Mouse (Mus musculus): ENCODE data around the gene Pld2. TPM values are rescaled to one million over a fixed set of nuclear protein-coding genes. Genes with fewer than 3 reads are reported as not detected.

The Pld2 gene
- polyA plus RNA-seq, 1 experiment: 13.9 TPM

- DNase-seq (ENCODE audit: low read depth in 1 of 2, low spot score in 2 of 2): peak in 1 of 2 experiments; percentile 73
- Histone ChIP-seq H3K27ac (ENCODE audit: insufficient read depth, low read length) (no peak overlapping the region), H3K36me3 (ENCODE audit: control insufficient read depth, insufficient read depth, low read length) (peaks cover 33% of the 10 kb centered on the region), H3K4me1 (ENCODE audit: control insufficient read depth, insufficient read depth, insufficient read length) (no peaks in the 10 kb centered on the region), H3K4me3 (ENCODE audit: extremely low read depth, insufficient read depth, insufficient read length) (no peak overlapping the region), H3K27me3 (ENCODE audit: control insufficient read depth, insufficient read depth, low read length) (no peaks in the 10 kb centered on the region)
- WGBS: 69% methylated on average over 14 of the region's 14 CpGs
- TF ChIP-seq POLR2A (IDR thresholded peaks at IDR 0.05; ENCODE audit: low read depth, low read length): no peak
- TF ChIP-seq CTCF (IDR thresholded peaks at IDR 0.05; ENCODE audit: extremely low read depth, insufficient read depth, insufficient read length, insufficient replicate concordance): peak; percentile 88; the same call in 1 of the 2 replicates
Observed at GRCm38 (mm10) chr11:70605024-70605566, 65.2 kb downstream of the Pld2 start.

- H3K4me3 ChIP-seq (ENCODE audit: extremely low read depth, insufficient read depth, insufficient read length): no peak overlapping the region
- H3K4me1 ChIP-seq (ENCODE audit: control insufficient read depth, insufficient read depth, insufficient read length): no peaks in the 10 kb centered on the region
- no peak overlapping the region for H3K27ac ChIP-seq (ENCODE audit: insufficient read depth, low read length)
- H3K27me3 ChIP-seq (ENCODE audit: control insufficient read depth, insufficient read depth, low read length): no peaks in the 10 kb centered on the region
- DNase-seq (ENCODE audit: low read depth in 1 of 2, low spot score in 2 of 2): no peak
- WGBS: 95% methylated on average over 12 of the region's 12 CpGs
- peaks cover 34% of the 10 kb centered on the region for H3K36me3 ChIP-seq (ENCODE audit: control insufficient read depth, insufficient read depth, low read length)
- TF ChIP-seq CTCF (IDR thresholded peaks at IDR 0.05; ENCODE audit: extremely low read depth, insufficient read depth, insufficient read length, insufficient replicate concordance) (no peak), POLR2A (IDR thresholded peaks at IDR 0.05; ENCODE audit: low read depth, low read length) (no peak)
Observed at GRCm38 (mm10) chr11:70606717-70607116, 66.9 kb downstream of the Pld2 start.

DNA sequence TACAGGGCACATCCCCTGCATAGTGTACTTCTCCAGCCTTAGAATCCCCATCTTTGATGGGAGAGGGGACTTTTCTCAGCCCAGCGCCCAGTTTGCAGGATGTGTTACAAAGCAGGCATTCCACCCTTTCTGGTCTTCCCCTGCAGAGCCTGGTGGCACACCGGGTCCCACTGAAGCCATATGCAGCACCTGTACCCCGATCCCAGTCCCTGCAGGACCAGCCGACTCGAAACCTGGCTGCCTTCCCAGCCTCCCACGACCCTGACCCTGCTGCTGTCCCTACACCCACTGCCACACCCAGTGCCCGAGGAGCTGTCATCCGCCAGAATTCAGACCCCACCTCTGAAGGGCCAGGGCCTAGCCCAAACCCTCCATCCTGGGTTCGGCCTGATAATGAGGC lies 67.7 kb downstream of the Pld2 start:
- Histone ChIP-seq H3K4me1 (ENCODE audit: control insufficient read depth, insufficient read depth, insufficient read length) (no peaks in the 10 kb centered on the region), H3K27me3 (ENCODE audit: control insufficient read depth, insufficient read depth, low read length) (no peaks in the 10 kb centered on the region), H3K4me3 (ENCODE audit: extremely low read depth, insufficient read depth, insufficient read length) (no peak overlapping the region), H3K36me3 (ENCODE audit: control insufficient read depth, insufficient read depth, low read length) (peaks cover 39% of the 10 kb centered on the region), H3K27ac (ENCODE audit: insufficient read depth, low read length) (no peak overlapping the region)
- DNase-seq (ENCODE audit: low read depth in 1 of 2, low spot score in 2 of 2): no peak
- TF ChIP-seq POLR2A (IDR thresholded peaks at IDR 0.05; ENCODE audit: low read depth, low read length) (no peak), CTCF (IDR thresholded peaks at IDR 0.05; ENCODE audit: extremely low read depth, insufficient read depth, insufficient read length, insufficient replicate concordance) (no peak)
- 87% methylated on average over 9 of the region's 9 CpGs for WGBS

Other genes starting within 250 kb of the Pld2 start
- 0.12 and 0.13 TPM in 2 replicates for gene Alox12e, start 217.4 kb upstream of the Pld2 start, polyA plus RNA-seq (2012; rRNA removed)
- gene Alox15, start 188.0 kb upstream of the Pld2 start, polyA plus RNA-seq (2012; rRNA removed): 2.5 and 4.1 TPM in 2 replicates
- 15.5 and 17.9 TPM in 2 replicates for gene Pelp1, start 130.0 kb upstream of the Pld2 start, polyA plus RNA-seq (2012; rRNA removed)
- 145 TPM in 2 replicates for gene Arrb2, start 107.4 kb upstream of the Pld2 start, polyA plus RNA-seq (2012; rRNA removed)
- gene Med11, start 88.1 kb upstream of the Pld2 start, polyA plus RNA-seq (2012; rRNA removed): 24.6 and 29.2 TPM in 2 replicates
- 10.5 and 10.6 TPM in 2 replicates for gene Zmynd15, start 80.6 kb upstream of the Pld2 start, polyA plus RNA-seq (2012; rRNA removed)
- gene Cxcl16, start 80.1 kb upstream of the Pld2 start, polyA plus RNA-seq (2012; rRNA removed): 28.8 TPM in 2 replicates
- gene Tm4sf5, start 34.8 kb upstream of the Pld2 start, polyA plus RNA-seq (2012; rRNA removed): 0.77 and 1.3 TPM in 2 replicates
- gene Vmo1, start 25.4 kb upstream of the Pld2 start, polyA plus RNA-seq (2012; rRNA removed): 0.25 and 0.32 TPM in 2 replicates
- gene Gltpd2, start 20.9 kb upstream of the Pld2 start, polyA plus RNA-seq (2012; rRNA removed): 0.18 TPM in 1 of 2 replicates, not detected in the other
- 125 and 155 TPM in 2 replicates for gene Psmb6, start 14.7 kb upstream of the Pld2 start, polyA plus RNA-seq (2012; rRNA removed)
- gene Gm40193, start 7.1 kb upstream of the Pld2 start, polyA plus RNA-seq (2012; rRNA removed): not detected in 2 replicates
- gene Mink1, start 22.8 kb downstream of the Pld2 start, polyA plus RNA-seq (2012; rRNA removed): 74.8 and 91.9 TPM in 2 replicates
- not detected in 2 replicates for gene 4930544D05Rik, start 75.8 kb downstream of the Pld2 start, polyA plus RNA-seq (2012; rRNA removed)
- 0.66 and 0.99 TPM in 2 replicates for gene Chrne, start 79.2 kb downstream of the Pld2 start, polyA plus RNA-seq (2012; rRNA removed)
- gene Gp1ba, start 99.1 kb downstream of the Pld2 start, polyA plus RNA-seq (2012; rRNA removed): 6.8 and 9.3 TPM in 2 replicates
- gene Rnf167, start 107.2 kb downstream of the Pld2 start, polyA plus RNA-seq (2012; rRNA removed): 137 and 158 TPM in 2 replicates
- 73.0 and 78.7 TPM in 2 replicates for gene Slc25a11, start 107.4 kb downstream of the Pld2 start, polyA plus RNA-seq (2012; rRNA removed)
- 2,122 and 3,201 TPM in 2 replicates for gene Pfn1, start 114.6 kb downstream of the Pld2 start, polyA plus RNA-seq (2012; rRNA removed)
- 15.3 and 20.0 TPM in 2 replicates for gene Eno3, start 117.1 kb downstream of the Pld2 start, polyA plus RNA-seq (2012; rRNA removed)
- gene Spag7, start 129.4 kb downstream of the Pld2 start, polyA plus RNA-seq (2012; rRNA removed): 20.0 and 20.2 TPM in 2 replicates
- 36.6 and 38.8 TPM in 2 replicates for gene Camta2, start 148.0 kb downstream of the Pld2 start, polyA plus RNA-seq (2012; rRNA removed)
- 0.70 and 0.76 TPM in 2 replicates for gene Inca1, start 160.1 kb downstream of the Pld2 start, polyA plus RNA-seq (2012; rRNA removed)
- 17.5 and 19.5 TPM in 2 replicates for gene Kif1c, start 160.5 kb downstream of the Pld2 start, polyA plus RNA-seq (2012; rRNA removed)
- gene Zfp3, start 224.1 kb downstream of the Pld2 start, polyA plus RNA-seq (2012; rRNA removed): 1.2 and 1.4 TPM in 2 replicates